Mouse (Mus musculus) embryonic fibroblast, embryonic 13.5 days (primary cell): ENCODE results near the gene Tex44.

Experiments used
- CTCF ChIP-seq: IDR thresholded peaks from 2 replicates; pipeline ENCODE4 v1.5.1; 2011; ENCODE audit warnings: mild to moderate bottlenecking, control low read depth, low read length, moderate library complexity, borderline replicate concordance; ENCODE audit not compliant: insufficient read depth
- POLR2A ChIP-seq: IDR thresholded peaks from 2 replicates; pipeline ENCODE4 v1.6.1; 2011; ENCODE audit warnings: low read depth, mild to moderate bottlenecking, control low read depth, low read length, moderate library complexity

DNA sequence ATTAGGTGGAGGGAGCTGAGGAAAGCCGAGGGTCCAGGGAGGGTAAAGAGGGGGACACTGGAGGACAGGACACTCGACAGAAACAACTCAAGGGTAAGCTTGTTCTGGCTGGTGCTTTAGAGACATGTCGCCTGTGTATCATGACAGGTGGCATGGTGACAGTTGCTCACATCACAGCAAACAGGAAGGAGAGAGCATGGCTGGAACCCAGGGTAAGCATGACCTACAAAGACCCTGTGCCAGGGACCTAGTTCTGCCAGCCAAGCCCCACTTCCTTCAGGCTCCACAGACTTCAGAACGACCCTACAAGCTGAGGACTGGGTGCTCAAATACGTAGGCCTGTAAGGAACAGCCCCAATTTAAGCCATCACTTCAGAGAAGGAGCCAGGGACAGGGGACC lies 2.2 kb upstream of the Tex44 start:
- TF ChIP-seq CTCF (no peak), POLR2A (no peak)
